Mouse (Mus musculus) midbrain, embryonic 10.5 days (tissue): ENCODE results near the gene Col27a1. TPM values are rescaled to one million over a fixed set of nuclear protein-coding genes. Genes with fewer than 3 reads are reported as not detected.
"Not testable (repeated sequence)": the region's sequence is repeated elsewhere in the genome, so short reads cannot be mapped to it uniquely, and the experiment has no call there.

Experiments
- DNase-seq: peaks from one replicate; pipeline ENCODE4 v3.0.0-alpha.2; 2017; ENCODE audit warnings: low spot score
- H3K27ac ChIP-seq: fragments of 300-500 bp; sonication (generic); replicated peaks from 2 replicates; pipeline ENCODE4 v1.5.1; 2016; ENCODE audit warnings: mild to moderate bottlenecking
- H3K27me3 ChIP-seq: fragments of 300-500 bp; sonication (generic); 2 replicates; pipeline ENCODE4 v1.6.1; 2016; ENCODE audit warnings: low read depth, mild to moderate bottlenecking; ENCODE audit not compliant: poor library complexity, severe bottlenecking
- H3K36me3 ChIP-seq: fragments of 300-500 bp; sonication (generic); 2 replicates; pipeline ENCODE4 v1.6.1; 2016; ENCODE audit warnings: mild to moderate bottlenecking, moderate library complexity
- H3K4me1 ChIP-seq: fragments of 300-500 bp; sonication (generic); 2 replicates; pipeline ENCODE4 v1.6.1; 2016
- H3K4me3 ChIP-seq: fragments of 300-500 bp; sonication (generic); 2 replicates; pipeline ENCODE4 v1.5.1; 2016; ENCODE audit warnings: mild to moderate bottlenecking, moderate library complexity
- H3K9me3 ChIP-seq: fragments of 300-500 bp; sonication (generic); replicated peaks from 2 replicates; pipeline ENCODE4 v1.6.1; 2016; ENCODE audit warnings: mild to moderate bottlenecking
- WGBS: fragments of 180-500 bp; shearing (Covaris S2); methylation state at CpG from one replicate; pipeline ENCODE4 v1.1.7; 2016; 5-methylcytosine and 5-hydroxymethylcytosine counted together
- polyA plus RNA-seq: library from polyadenylated mRNA; unstranded; fragments of >200 nt; fragmentation: Nextera tagmentation; extraction: Ambion mirVana; gene quantifications from 2 replicates; pipeline ENCODE4 v1.2.1, GENCODE M21; 2016

Gene Col27a1
- polyA plus RNA-seq, 1 experiment from 2014 or later, result 2.9 TPM

GRCm38 (mm10) chr4:63307175-63308062 is 93.6 kb downstream of the Col27a1 start:
- DNase-seq, result peak; percentile 88
- Histone ChIP-seq H3K36me3 (no peaks in the 10 kb centered on the region), H3K9me3 (no peaks in the 10 kb centered on the region), H3K4me1 (no peaks in the 10 kb centered on the region), H3K4me3 (no peak overlapping the region), H3K27me3 (no peaks in the 10 kb centered on the region; the same call in 1 of the 2 replicates), H3K27ac (no peak overlapping the region)
- 33% methylated on average over 21 of the region's 21 CpGs for WGBS

GRCm38 (mm10) chr4:63308316-63308715 is 94.5 kb downstream of the Col27a1 start:
- Histone ChIP-seq H3K27me3 (no peaks in the 10 kb centered on the region; the same call in 1 of the 2 replicates), H3K4me3 (no peak overlapping the region)
- no peak for DNase-seq

GRCm38 (mm10) chr4:63310247-63310855 is 96.5 kb downstream of the Col27a1 start:
- H3K4me3 ChIP-seq, result no peak overlapping the region
- 74% methylated on average over 10 of the region's 10 CpGs for WGBS

More at GRCm38 (mm10) chr4:63308316-63308715, 94.5 kb downstream of the Col27a1 start:
- H3K27ac ChIP-seq, result no peak overlapping the region
- H3K4me1 ChIP-seq, result no peaks in the 10 kb centered on the region
- no peaks in the 10 kb centered on the region for H3K9me3 ChIP-seq
- no peaks in the 10 kb centered on the region for H3K36me3 ChIP-seq
- 83% methylated on average over 3 of the region's 3 CpGs for WGBS

GRCm38 (mm10) chr4:63311426-63311825 is 97.6 kb downstream of the Col27a1 start:
- no peaks in the 10 kb centered on the region for H3K4me1 ChIP-seq
- no peak overlapping the region for H3K4me3 ChIP-seq
- no peaks in the 10 kb centered on the region for H3K36me3 ChIP-seq
- 95% methylated on average over 7 of the region's 7 CpGs for WGBS
- H3K27me3 ChIP-seq, result no peaks in the 10 kb centered on the region; the same call in 1 of the 2 replicates
- no peak overlapping the region for H3K27ac ChIP-seq
- no peak for DNase-seq
- no peaks in the 10 kb centered on the region for H3K9me3 ChIP-seq

More at GRCm38 (mm10) chr4:63310247-63310855, 96.5 kb downstream of the Col27a1 start:
- H3K27ac ChIP-seq, result no peak overlapping the region
- H3K9me3 ChIP-seq, result no peaks in the 10 kb centered on the region
- no peaks in the 10 kb centered on the region for H3K4me1 ChIP-seq
- H3K27me3 ChIP-seq, result no peaks in the 10 kb centered on the region; the same call in 1 of the 2 replicates
- no peak for DNase-seq
- no peaks in the 10 kb centered on the region for H3K36me3 ChIP-seq

- no peak for DNase-seq
- Histone ChIP-seq H3K36me3 (no peaks in the 10 kb centered on the region), H3K4me1 (no peaks in the 10 kb centered on the region), H3K9me3 (no peaks in the 10 kb centered on the region), H3K4me3 (no peak overlapping the region), H3K27ac (no peak overlapping the region), H3K27me3 (no peaks in the 10 kb centered on the region)
- WGBS, result 74% methylated on average over 5 of the region's 5 CpGs
These were observed 100.3 kb downstream of the Col27a1 start for GRCm38 (mm10) chr4:63314063-63314462.

- WGBS, result 82% methylated on average over 9 of the region's 9 CpGs
- peak overlapping the region; percentile 9; the same call in 1 of the 2 replicates for H3K27ac ChIP-seq
- H3K4me3 ChIP-seq, result no peak overlapping the region
These were observed 102.4 kb downstream of the Col27a1 start for GRCm38 (mm10) chr4:63316076-63316746.

GRCm38 (mm10) chr4:63319566-63319965 is 105.8 kb downstream of the Col27a1 start:
- 40% methylated on average over 3 of the region's 3 CpGs for WGBS
- H3K9me3 ChIP-seq, result not testable (repeated sequence)
- DNase-seq, result peak; percentile 52

More at GRCm38 (mm10) chr4:63316076-63316746, 102.4 kb downstream of the Col27a1 start:
- no peak for DNase-seq
- no peaks in the 10 kb centered on the region for H3K27me3 ChIP-seq
- H3K36me3 ChIP-seq, result 0 out of 2 replicates have a peak, but pooled peaks cover under 1% of the 10 kb centered on the region
- H3K4me1 ChIP-seq, result no peaks in the 10 kb centered on the region
- H3K9me3 ChIP-seq, result no peaks in the 10 kb centered on the region

GRCm38 (mm10) chr4:63323275-63323815 is 109.5 kb downstream of the Col27a1 start:
- H3K27me3 ChIP-seq, result no peaks in the 10 kb centered on the region
- no peak overlapping the region for H3K27ac ChIP-seq
- no peak for DNase-seq
- no peaks in the 10 kb centered on the region; the same call in 1 of the 2 replicates for H3K4me1 ChIP-seq
- peaks cover 27% of the 10 kb centered on the region for H3K36me3 ChIP-seq
- H3K9me3 ChIP-seq, result no peaks in the 10 kb centered on the region
- no peak overlapping the region for H3K4me3 ChIP-seq
- WGBS, result 85% methylated on average over 8 of the region's 8 CpGs

More at GRCm38 (mm10) chr4:63319566-63319965, 105.8 kb downstream of the Col27a1 start:
- H3K4me3 ChIP-seq, H3K27me3 ChIP-seq, H3K4me1 ChIP-seq, H3K27ac ChIP-seq: not testable (repeated sequence)
- H3K36me3 ChIP-seq, result peaks cover 26% of the 10 kb centered on the region

GRCm38 (mm10) chr4:63333403-63333802 is 119.6 kb downstream of the Col27a1 start:
- Histone ChIP-seq H3K36me3 (peaks cover 13% of the 10 kb centered on the region), H3K27ac (no peak overlapping the region), H3K4me1 (peaks cover 5% of the 10 kb centered on the region; the same call in 1 of the 2 replicates), H3K9me3 (no peaks in the 10 kb centered on the region), H3K27me3 (no peaks in the 10 kb centered on the region), H3K4me3 (no peak overlapping the region)
- no peak for DNase-seq
- 95% methylated on average over 4 of the region's 4 CpGs for WGBS

- DNase-seq, result no peak
- 76% methylated on average over 3 of the region's 3 CpGs for WGBS
These were observed 124.7 kb downstream of the Col27a1 start for GRCm38 (mm10) chr4:63338414-63339076.

GRCm38 (mm10) chr4:63342491-63342890 is 128.7 kb downstream of the Col27a1 start:
- H3K36me3 ChIP-seq, result no peaks in the 10 kb centered on the region
- no peaks in the 10 kb centered on the region for H3K27me3 ChIP-seq
- H3K27ac ChIP-seq, result no peak overlapping the region
- no peaks in the 10 kb centered on the region for H3K9me3 ChIP-seq
- H3K4me3 ChIP-seq, result no peak overlapping the region
- DNase-seq, result no peak
- H3K4me1 ChIP-seq, result no peaks in the 10 kb centered on the region
- WGBS, result 68% methylated on average over 4 of the region's 4 CpGs

More at GRCm38 (mm10) chr4:63338414-63339076, 124.7 kb downstream of the Col27a1 start:
- Histone ChIP-seq H3K36me3 (no peaks in the 10 kb centered on the region), H3K27ac (no peak overlapping the region), H3K4me3 (no peak overlapping the region), H3K4me1 (no peaks in the 10 kb centered on the region), H3K27me3 (no peaks in the 10 kb centered on the region), H3K9me3 (no peaks in the 10 kb centered on the region)

- H3K4me3 ChIP-seq, result no peak overlapping the region
- DNase-seq, result no peak
- 79% methylated on average over 3 of the region's 3 CpGs for WGBS
- no peaks in the 10 kb centered on the region for H3K27me3 ChIP-seq
- no peaks in the 10 kb centered on the region for H3K36me3 ChIP-seq
- H3K9me3 ChIP-seq, result no peaks in the 10 kb centered on the region
- H3K27ac ChIP-seq, result no peak overlapping the region
- H3K4me1 ChIP-seq, result no peaks in the 10 kb centered on the region
These were observed 129.8 kb downstream of the Col27a1 start for GRCm38 (mm10) chr4:63343608-63344007.
